Mouse (Mus musculus) neural tube, embryonic 14.5 days (tissue): Measurements from ENCODE around the gene Tor3a. TPM values are rescaled to one million over a fixed set of nuclear protein-coding genes. Genes with fewer than 3 reads are reported as not detected.
"Not testable (repeated sequence)": the region's sequence is repeated elsewhere in the genome, so short reads cannot be mapped to it uniquely, and the experiment has no call there.

ENCODE experiments used
- ATAC-seq: fragments of 200-750 bp; cut with Nextera tagmentation; 2 replicates; pipeline ENCODE4 v1.8.0; 2017; ENCODE audit warnings: low read depth, mild to moderate bottlenecking, moderate TSS enrichment, moderate library complexity
- H3K27ac ChIP-seq: fragments of 300-500 bp; sonication (generic); 2 replicates; pipeline ENCODE4 v1.5.1; 2014; ENCODE audit warnings: low read depth, mild to moderate bottlenecking, control low read depth, low read length, moderate library complexity, mixed read lengths
- H3K27me3 ChIP-seq: fragments of 300-500 bp; sonication (generic); 2 replicates; pipeline ENCODE4 v1.6.1; 2014; ENCODE audit warnings: low read length; ENCODE audit not compliant: control insufficient read depth, insufficient read depth
- H3K36me3 ChIP-seq: fragments of 300-500 bp; sonication (generic); 2 replicates; pipeline ENCODE4 v1.6.1; 2014; ENCODE audit warnings: low read length, mixed read lengths; ENCODE audit not compliant: control insufficient read depth, insufficient read depth
- H3K4me1 ChIP-seq: fragments of 300-500 bp; sonication (generic); 2 replicates; pipeline ENCODE4 v1.6.1; 2014; ENCODE audit warnings: low read length; ENCODE audit not compliant: control insufficient read depth, insufficient read depth
- H3K4me2 ChIP-seq: fragments of 300-500 bp; sonication (generic); 2 replicates; pipeline ENCODE4 v1.6.1; 2014; ENCODE audit warnings: mild to moderate bottlenecking, low read depth, low read length, control low read depth
- H3K4me3 ChIP-seq: fragments of 300-500 bp; sonication (generic); 2 replicates; pipeline ENCODE4 v1.5.1; 2014; ENCODE audit warnings: low read depth, low read length, control low read depth, mixed read lengths
- H3K9ac ChIP-seq: fragments of 300-500 bp; sonication (generic); replicated peaks from 2 replicates; pipeline ENCODE4 v1.6.1; 2014; ENCODE audit warnings: low read depth, mild to moderate bottlenecking, control low read depth, low read length, mixed read lengths
- H3K9me3 ChIP-seq: fragments of 300-500 bp; sonication (generic); 2 replicates; pipeline ENCODE4 v1.6.1; 2016; ENCODE audit warnings: low read length; ENCODE audit not compliant: control insufficient read depth
- WGBS: fragments of 180-500 bp; shearing (Covaris S2); extraction: QIAGEN DNeasy Blood & Tissue Kit; methylation state at CpG from one replicate; pipeline ENCODE4 v1.1.7; 2014; 5-methylcytosine and 5-hydroxymethylcytosine counted together
- polyA plus RNA-seq: library from polyadenylated mRNA; unstranded; fragments of >200 nt; fragmentation: Nextera tagmentation; extraction: Ambion mirVana; gene quantifications from 2 replicates; pipeline ENCODE4 v1.2.1, GENCODE M21; 2014

Gene Tor3a
- polyA plus RNA-seq, 1 experiment from 2014 or later: 1.8 TPM

GRCm38 (mm10) chr1:156673476-156674194 lies 521 bp downstream of the Tor3a start:
- Histone ChIP-seq H3K4me3 (peak overlapping the region; percentile 42), H3K4me1 (peaks cover 9% of the 10 kb centered on the region; the same call in 1 of the 2 replicates), H3K9me3 (no peaks in the 10 kb centered on the region), H3K27ac (no peak overlapping the region), H3K36me3 (no peaks in the 10 kb centered on the region), H3K27me3 (no peaks in the 10 kb centered on the region), H3K9ac (peak overlapping the region; percentile 61), H3K4me2 (peak overlapping the region; percentile 97)
- 2% methylated on average over 29 of the region's 29 CpGs for WGBS
- peak; percentile 70; the same call in 1 of the 2 replicates for ATAC-seq

- H3K9ac ChIP-seq: no peak overlapping the region
- no peak overlapping the region for H3K27ac ChIP-seq
- peaks cover 10% of the 10 kb centered on the region; the same call in 1 of the 2 replicates for H3K4me1 ChIP-seq
- H3K36me3 ChIP-seq: no peaks in the 10 kb centered on the region
- WGBS: 5% methylated on average over 14 of the region's 14 CpGs
- H3K9me3 ChIP-seq: no peaks in the 10 kb centered on the region
- no peaks in the 10 kb centered on the region for H3K27me3 ChIP-seq
- peak overlapping the region; percentile 42; the same call in 1 of the 2 replicates for H3K4me3 ChIP-seq
- peak overlapping the region; percentile 97 for H3K4me2 ChIP-seq
- peak; percentile 7; the same call in 1 of the 2 replicates for ATAC-seq
Measured at GRCm38 (mm10) chr1:156672720-156673475, 1.3 kb downstream of the Tor3a start.

DNA sequence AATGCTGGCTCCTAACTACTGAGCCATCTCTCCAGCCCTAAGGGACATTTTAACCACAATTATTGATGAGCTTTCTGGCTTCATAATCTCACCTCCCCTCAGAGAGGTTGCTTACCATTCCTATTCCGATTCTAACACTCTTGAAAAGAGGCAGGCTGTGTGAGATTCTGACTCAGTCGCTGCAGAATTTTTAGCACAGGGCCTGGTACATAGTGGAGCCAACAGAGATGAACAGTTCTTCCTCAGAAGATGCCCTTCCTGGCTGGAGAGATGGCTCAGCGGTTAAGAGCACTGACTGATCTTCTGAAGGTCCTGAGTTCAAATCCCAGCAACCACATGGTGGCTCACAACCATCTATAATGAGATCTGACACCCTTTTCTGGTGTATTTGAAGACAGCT lies 2.2 kb downstream of the Tor3a start:
- no peaks in the 10 kb centered on the region for H3K9me3 ChIP-seq
- H3K27me3 ChIP-seq: no peaks in the 10 kb centered on the region
- no peak overlapping the region for H3K27ac ChIP-seq
- no peak overlapping the region for H3K9ac ChIP-seq
- H3K4me1 ChIP-seq: peaks cover 10% of the 10 kb centered on the region; the same call in 1 of the 2 replicates
- H3K4me3 ChIP-seq: no peak overlapping the region
- WGBS: 93% methylated on average over 3 of the region's 3 CpGs
- H3K36me3 ChIP-seq: no peaks in the 10 kb centered on the region
- no peak overlapping the region for H3K4me2 ChIP-seq
- no peak for ATAC-seq

DNA sequence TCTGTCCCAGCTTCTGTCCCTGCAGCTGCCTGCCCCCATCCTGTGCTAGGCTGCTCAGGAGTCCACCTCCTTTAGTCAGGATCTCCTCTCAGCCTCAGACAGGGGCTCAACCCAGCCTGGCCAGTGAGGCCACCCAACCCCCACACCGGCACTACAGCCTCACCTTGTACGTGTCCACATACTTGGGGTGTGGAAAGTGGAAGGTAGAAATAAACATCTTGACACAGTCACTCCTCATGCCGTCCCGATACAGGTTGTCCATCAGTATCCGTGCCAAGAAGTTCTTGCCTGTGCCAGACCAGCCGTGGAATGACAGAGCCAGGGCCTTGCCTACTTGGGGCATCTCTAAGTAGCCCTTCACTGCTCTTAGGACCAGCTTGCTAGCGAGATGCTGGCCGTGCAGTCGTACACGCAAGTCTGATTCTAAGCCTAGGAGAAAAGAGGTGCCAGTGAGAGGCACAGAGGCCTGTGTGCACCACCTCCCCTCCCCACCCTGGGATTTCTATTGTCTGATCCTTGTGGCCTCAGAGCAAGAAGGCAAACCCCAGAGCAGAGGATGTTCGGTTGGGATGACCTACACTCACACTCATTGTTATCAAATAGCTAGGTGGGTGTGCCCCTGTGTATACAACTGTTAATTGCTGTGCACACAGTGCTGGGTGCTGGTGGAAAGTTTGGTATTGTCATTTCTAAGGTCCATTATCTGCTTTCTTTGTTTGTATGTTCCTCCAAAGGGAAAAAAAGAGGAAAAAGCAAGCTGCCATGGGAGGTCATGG lies 4.8 kb downstream of the Tor3a start:
- 41% methylated on average over 11 of the region's 11 CpGs for WGBS

GRCm38 (mm10) chr1:156668602-156669001 lies 5.6 kb downstream of the Tor3a start:
- H3K27me3 ChIP-seq: no peaks in the 10 kb centered on the region
- no peaks in the 10 kb centered on the region for H3K9me3 ChIP-seq
- H3K9ac ChIP-seq: no peak overlapping the region
- H3K27ac ChIP-seq: no peak overlapping the region
- no peaks in the 10 kb centered on the region for H3K36me3 ChIP-seq
- 27% methylated on average over 5 of the region's 5 CpGs for WGBS
- ATAC-seq: no peak
- H3K4me1 ChIP-seq: peaks cover 4% of the 10 kb centered on the region; the same call in 1 of the 2 replicates
- H3K4me3 ChIP-seq: no peak overlapping the region
- no peak overlapping the region for H3K4me2 ChIP-seq

More for the DNA sequence above, 4.8 kb downstream of the Tor3a start:
- H3K9ac ChIP-seq: no peak overlapping the region
- no peak overlapping the region for H3K27ac ChIP-seq
- no peaks in the 10 kb centered on the region for H3K9me3 ChIP-seq
- H3K36me3 ChIP-seq: no peaks in the 10 kb centered on the region
- peaks cover 10% of the 10 kb centered on the region; the same call in 1 of the 2 replicates for H3K4me1 ChIP-seq
- no peak overlapping the region for H3K4me2 ChIP-seq
- no peak overlapping the region for H3K4me3 ChIP-seq
- no peaks in the 10 kb centered on the region for H3K27me3 ChIP-seq
- ATAC-seq: no peak

DNA sequence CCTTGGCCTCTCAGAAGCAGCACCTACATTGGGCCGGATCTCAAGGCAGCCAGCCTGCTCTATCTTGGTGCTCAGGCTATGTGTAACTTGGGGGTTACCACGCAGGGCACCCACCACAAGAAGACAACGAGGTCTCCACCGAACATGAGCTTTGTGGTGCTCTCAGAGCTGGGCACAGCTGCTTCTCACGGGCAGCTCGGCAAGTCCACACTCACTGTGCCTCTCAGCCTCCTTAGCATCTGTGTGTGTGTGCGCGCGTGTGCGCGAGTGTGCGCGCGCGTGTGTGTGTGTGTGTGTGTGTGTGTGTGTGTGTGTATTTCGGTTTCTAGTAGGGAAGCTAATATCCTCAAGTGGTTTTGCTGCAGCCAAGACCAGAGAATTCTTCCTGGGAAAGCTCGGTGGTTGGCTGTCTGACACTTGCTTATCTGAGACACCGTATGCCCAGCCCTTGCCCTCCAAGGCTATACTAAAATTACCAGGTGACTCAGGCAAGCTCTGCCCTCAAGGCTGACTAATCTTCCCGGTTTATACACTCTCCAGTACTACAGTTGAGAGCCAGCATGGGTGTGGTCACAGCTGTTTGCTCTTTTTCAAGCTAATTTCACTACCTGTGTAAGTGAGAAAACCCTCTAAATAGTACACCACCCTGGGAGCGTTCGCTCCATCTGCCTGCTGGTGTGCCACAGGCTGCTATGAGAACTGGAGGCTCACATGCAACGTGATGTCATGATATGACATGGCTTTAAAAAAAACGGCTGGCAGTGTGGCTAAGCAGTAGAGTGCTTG lies 6.8 kb downstream of the Tor3a start:
- Histone ChIP-seq H3K4me3 (no peak overlapping the region), H3K9ac (no peak overlapping the region), H3K36me3 (no peaks in the 10 kb centered on the region), H3K4me2 (no peak overlapping the region), H3K9me3 (no peaks in the 10 kb centered on the region), H3K27ac (no peak overlapping the region), H3K4me1 (0 out of 2 replicates have a peak, but pooled peaks cover 2% of the 10 kb centered on the region), H3K27me3 (no peaks in the 10 kb centered on the region)
- ATAC-seq: no peak
- 92% methylated on average over 23 of the region's 23 CpGs for WGBS

GRCm38 (mm10) chr1:156665777-156666176 lies 8.4 kb downstream of the Tor3a start:
- Histone ChIP-seq H3K27ac (no peak overlapping the region), H3K4me2 (no peak overlapping the region), H3K36me3 (no peaks in the 10 kb centered on the region), H3K9ac (no peak overlapping the region), H3K27me3 (no peaks in the 10 kb centered on the region), H3K4me3 (no peak overlapping the region), H3K9me3 (no peaks in the 10 kb centered on the region), H3K4me1 (0 out of 2 replicates have a peak, but pooled peaks cover 2% of the 10 kb centered on the region)
- ATAC-seq: no peak
- WGBS: 92% methylated on average over 8 of the region's 8 CpGs

- 85% methylated on average over 19 of the region's 21 CpGs for WGBS
- H3K27me3 ChIP-seq: not testable (repeated sequence)
Measured at GRCm38 (mm10) chr1:156660660-156661236, 13.4 kb downstream of the Tor3a start.

More at GRCm38 (mm10) chr1:156660660-156661236, 13.4 kb downstream of the Tor3a start:
- H3K9me3 ChIP-seq, H3K4me2 ChIP-seq, ATAC-seq, H3K9ac ChIP-seq, H3K4me3 ChIP-seq, H3K27ac ChIP-seq, H3K36me3 ChIP-seq, H3K4me1 ChIP-seq: not testable (repeated sequence)
